Mouse (Mus musculus) macrophage (primary cell): ENCODE measurements around the gene Tm4sf19. TPM values are rescaled to one million over a fixed set of nuclear protein-coding genes. Genes with fewer than 3 reads are reported as not detected.

Experiments used
- H3K27ac ChIP-seq: fragments of 350-480 bp; formaldehyde crosslinking; 2 replicates; pipeline ENCODE4 v1.9.0; 2021
- H3K36me3 ChIP-seq: fragments of 350-480 bp; formaldehyde crosslinking; 2 replicates; pipeline ENCODE4 v1.9.0; 2021; ENCODE audit errors: inconsistent target
- H3K4me3 ChIP-seq: fragments of 350-480 bp; formaldehyde crosslinking; 2 replicates; pipeline ENCODE4 v1.9.0; 2021; ENCODE audit errors: inconsistent target
- H3K79me2 ChIP-seq: fragments of 350-480 bp; formaldehyde crosslinking; 2 replicates; pipeline ENCODE4 v1.9.0; 2021; ENCODE audit errors: inconsistent target
- WGBS: methylation state at CpG from one replicate; pipeline ENCODE4 v1.1.7; 2026; ENCODE audit warnings: inconsistent platforms; ENCODE audit not compliant: missing documents; 5-methylcytosine and 5-hydroxymethylcytosine counted together
- polyA plus RNA-seq: library from polyadenylated mRNA; stranded (reverse); fragments of 250-400 nt; gene quantifications from 3 replicates; pipeline ENCODE4 v1.2.4, GENCODE M21; 2018; ENCODE audit warnings: inconsistent platforms
- total RNA-seq, 78 experiments: library from RNA; depleted of rRNA; stranded (reverse); fragments of 250-400 nt; gene quantifications; 1 replicate in 9 of 78; 2 replicates in 24 of 78; 3 replicates in 43 of 78; 4 replicates in 2 of 78; pipeline ENCODE4 v1.2.4; 2018; ENCODE audit warnings: inconsistent platforms in 56 of 78

Gene Tm4sf19
- total RNA-seq (2018; cell fraction: chromatin; rRNA removed), result 1 to 10 TPM in 4 of 26 experiments, under 1 TPM in 4, not detected in 18; 0.53 to 2.3 (median 0.99) TPM
- 1 to 10 TPM in 18 of 26 experiments, under 1 TPM in 8; 0.56 to 2.1 (median 1.2) TPM for total RNA-seq (2018; cell fraction: cytosol; rRNA removed)
- 1 to 10 TPM in 9 of 26 experiments, under 1 TPM in 11, not detected in 6; 0.48 to 1.9 (median 0.99) TPM for total RNA-seq (2018; cell fraction: nucleus; rRNA removed)
- polyA plus RNA-seq, result 0.67 to 1.2 TPM (median 1.1 TPM) in 3 replicates

DNA sequence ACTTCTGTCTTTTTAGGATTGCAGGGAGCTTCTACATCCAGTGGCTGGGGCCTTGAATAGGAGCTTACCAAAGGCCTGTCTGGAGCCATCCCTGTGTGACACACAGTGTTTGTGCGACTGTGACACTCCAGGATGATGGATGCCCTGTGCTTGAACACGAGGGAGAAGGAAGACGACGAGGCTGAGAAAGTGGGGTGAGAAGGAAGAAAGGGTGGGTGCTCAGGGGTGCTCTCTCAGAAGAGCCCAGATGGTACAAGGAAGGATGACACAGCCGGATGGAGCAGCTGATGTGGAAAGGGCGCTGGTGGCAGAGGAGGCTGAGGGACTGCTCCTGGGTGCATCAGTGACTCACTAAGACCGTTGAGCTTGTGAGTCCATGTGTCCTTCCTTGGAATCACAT lies at the start of gene Tm4sf19:
Gene Tm4sf19 (plus strand): TSS at position 240 of the 400 bp plus-strand sequence.
- Histone ChIP-seq H3K36me3 (no peaks in the 10 kb centered on the region), H3K79me2 (no peaks in the 10 kb centered on the region), H3K27ac (peak within 1 kb of the TSS; percentile 69), H3K4me3 (no peak within 1 kb of the TSS)
- 70% methylated on average over 7 of the region's 7 CpGs for WGBS

- Histone ChIP-seq H3K4me3 (no peak overlapping the region), H3K36me3 (peaks cover 10% of the 10 kb centered on the region), H3K27ac (no peak overlapping the region), H3K79me2 (peaks cover 51% of the 10 kb centered on the region)
- 84% methylated on average over 3 of the region's 3 CpGs for WGBS
Measured at GRCm38 (mm10) chr16:32350776-32351175, 49.5 kb upstream of the Tm4sf19 start.

DNA sequence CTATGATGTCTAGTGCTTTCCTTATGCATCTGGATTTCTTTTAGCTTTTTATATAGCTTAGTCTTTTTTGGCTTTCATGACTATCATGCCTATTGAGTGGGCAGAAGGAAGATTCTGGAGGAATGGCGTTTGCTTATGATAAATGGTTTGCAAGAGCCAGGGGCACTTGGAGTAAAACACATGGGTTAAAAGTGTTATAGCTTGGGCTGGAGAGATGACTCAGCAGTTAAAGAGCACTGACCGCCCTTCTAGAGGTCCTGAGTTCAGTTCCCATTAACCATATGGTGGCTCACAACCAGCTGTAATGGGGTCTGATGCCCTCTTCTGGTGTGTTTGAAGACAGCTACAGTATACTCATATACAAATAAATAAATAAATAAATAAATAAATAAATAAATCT lies 36.8 kb upstream of the Tm4sf19 start:
- Histone ChIP-seq H3K27ac (no peak overlapping the region), H3K36me3 (no peaks in the 10 kb centered on the region), H3K79me2 (no peaks in the 10 kb centered on the region), H3K4me3 (no peak overlapping the region)
- WGBS, result 88% methylated on average over 2 of the region's 2 CpGs

GRCm38 (mm10) chr16:32371351-32371750 lies 29.0 kb upstream of the Tm4sf19 start:
- Histone ChIP-seq H3K4me3 (no peak overlapping the region), H3K27ac (no peak overlapping the region), H3K79me2 (no peaks in the 10 kb centered on the region), H3K36me3 (peaks cover 4% of the 10 kb centered on the region; the same call in 1 of the 2 replicates)
- WGBS, result 82% methylated on average over 4 of the region's 4 CpGs

DNA sequence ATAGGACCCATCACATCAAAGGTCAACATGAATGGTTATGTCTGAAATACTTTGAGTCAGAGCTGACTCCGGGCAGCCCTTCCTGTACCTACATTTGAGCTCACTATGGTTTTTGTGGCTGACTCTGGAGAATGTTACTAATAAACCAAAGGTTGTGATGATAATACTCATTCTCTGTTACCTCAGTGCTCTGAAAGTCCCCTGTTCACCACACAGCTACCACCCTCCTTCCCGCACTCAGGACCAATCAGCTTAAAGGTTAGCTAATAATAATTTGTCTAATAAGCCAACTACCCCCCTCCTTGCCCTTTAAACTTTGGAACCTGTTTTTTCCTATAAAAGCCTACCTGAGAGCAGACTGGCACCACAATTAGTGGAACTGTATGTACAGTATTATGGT lies 20.7 kb upstream of the Tm4sf19 start:
- Histone ChIP-seq H3K4me3 (no peak overlapping the region), H3K27ac (no peak overlapping the region), H3K36me3 (peaks cover 37% of the 10 kb centered on the region), H3K79me2 (no peaks in the 10 kb centered on the region)
- WGBS, result 100% methylated on average over 1 of the region's 2 CpGs

GRCm38 (mm10) chr16:32382901-32383300 lies 17.4 kb upstream of the Tm4sf19 start:
- H3K36me3 ChIP-seq, result peaks cover 29% of the 10 kb centered on the region; the same call in 1 of the 2 replicates

DNA sequence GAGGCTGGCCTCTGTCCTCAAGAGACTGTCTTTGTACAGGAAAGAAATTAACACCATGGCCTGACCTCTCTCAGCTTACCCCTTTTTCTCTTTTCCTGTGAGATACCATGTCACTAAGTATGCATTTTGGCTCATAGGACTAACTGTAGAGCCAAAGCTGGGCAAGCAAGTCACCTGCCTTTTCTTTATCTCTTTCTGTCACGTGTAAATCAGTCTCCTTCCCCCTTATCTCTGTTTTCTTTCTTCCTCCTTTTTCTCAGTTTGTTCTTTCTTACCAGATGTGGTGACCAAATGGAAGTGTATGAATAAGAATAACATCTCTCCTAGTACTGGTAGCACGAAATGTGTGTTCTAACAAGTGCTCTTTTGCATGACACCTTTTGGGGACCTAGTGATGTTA lies 15.4 kb upstream of the Tm4sf19 start:
- peaks cover 21% of the 10 kb centered on the region; the same call in 1 of the 2 replicates for H3K36me3 ChIP-seq
- no peak overlapping the region for H3K27ac ChIP-seq
- no peaks in the 10 kb centered on the region for H3K79me2 ChIP-seq
- WGBS, result 83% methylated on average over 2 of the region's 2 CpGs
- H3K4me3 ChIP-seq, result no peak overlapping the region

More at GRCm38 (mm10) chr16:32382901-32383300, 17.4 kb upstream of the Tm4sf19 start:
- H3K79me2 ChIP-seq, result no peaks in the 10 kb centered on the region
- no peak overlapping the region for H3K4me3 ChIP-seq
- H3K27ac ChIP-seq, result no peak overlapping the region

DNA sequence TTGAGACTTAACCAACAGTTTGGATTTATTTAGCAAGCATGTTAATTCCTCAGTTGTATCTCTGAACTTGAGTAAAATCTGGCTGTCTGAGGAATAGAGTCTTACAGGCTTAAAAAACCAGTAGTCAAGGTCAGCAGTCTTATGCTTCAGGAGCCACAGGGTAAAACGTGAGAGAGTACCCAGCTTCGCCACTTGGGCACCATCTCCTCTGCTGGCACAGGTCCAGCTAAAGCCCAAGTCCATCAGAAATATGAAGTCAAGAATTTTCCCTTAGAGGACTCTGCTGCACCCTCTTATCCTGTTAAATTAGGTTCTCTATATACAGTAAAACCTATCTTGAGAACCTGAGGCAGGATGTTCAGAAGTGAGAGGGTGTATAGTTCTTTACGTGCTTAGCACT lies 13.5 kb upstream of the Tm4sf19 start:
- WGBS, result 87% methylated on average over 3 of the region's 3 CpGs
- no peak overlapping the region for H3K27ac ChIP-seq
- H3K36me3 ChIP-seq, result peaks cover 9% of the 10 kb centered on the region; the same call in 1 of the 2 replicates
- H3K4me3 ChIP-seq, result no peak overlapping the region
- H3K79me2 ChIP-seq, result no peaks in the 10 kb centered on the region

DNA sequence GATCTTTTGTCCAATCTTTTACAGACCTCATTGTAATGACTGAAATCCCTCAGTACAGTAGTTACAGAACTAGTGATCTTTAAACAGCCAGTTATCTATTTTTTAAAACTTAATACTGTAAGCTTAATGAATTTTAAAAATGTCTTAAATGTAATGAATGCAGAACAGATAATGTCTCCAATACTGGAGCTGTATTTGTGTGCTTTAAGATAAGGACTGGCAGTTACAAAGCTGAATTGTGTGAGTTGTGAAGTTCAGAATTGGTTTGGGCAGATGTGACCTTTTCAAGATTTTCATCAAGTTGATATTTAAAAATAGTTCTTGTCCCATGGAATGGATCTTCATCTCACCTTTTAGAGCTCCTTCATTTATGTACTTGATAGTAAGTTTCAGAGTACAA lies 11.3 kb upstream of the Tm4sf19 start:
- no peak overlapping the region for H3K4me3 ChIP-seq
- no peak overlapping the region for H3K27ac ChIP-seq
- no peaks in the 10 kb centered on the region for H3K79me2 ChIP-seq
- H3K36me3 ChIP-seq, result peaks cover 8% of the 10 kb centered on the region; the same call in 1 of the 2 replicates

GRCm38 (mm10) chr16:32389841-32390240 lies 10.5 kb upstream of the Tm4sf19 start:
- H3K36me3 ChIP-seq, result peaks cover 5% of the 10 kb centered on the region; the same call in 1 of the 2 replicates
- WGBS, result 95% methylated on average over 3 of the region's 3 CpGs
- H3K79me2 ChIP-seq, result no peaks in the 10 kb centered on the region
- no peak overlapping the region for H3K4me3 ChIP-seq
- H3K27ac ChIP-seq, result no peak overlapping the region

GRCm38 (mm10) chr16:32390882-32391281 lies 9.4 kb upstream of the Tm4sf19 start:
- no peaks in the 10 kb centered on the region for H3K79me2 ChIP-seq
- no peak overlapping the region for H3K27ac ChIP-seq
- no peaks in the 10 kb centered on the region for H3K36me3 ChIP-seq
- no peak overlapping the region for H3K4me3 ChIP-seq
- WGBS, result 47% methylated on average over 3 of the region's 3 CpGs

DNA sequence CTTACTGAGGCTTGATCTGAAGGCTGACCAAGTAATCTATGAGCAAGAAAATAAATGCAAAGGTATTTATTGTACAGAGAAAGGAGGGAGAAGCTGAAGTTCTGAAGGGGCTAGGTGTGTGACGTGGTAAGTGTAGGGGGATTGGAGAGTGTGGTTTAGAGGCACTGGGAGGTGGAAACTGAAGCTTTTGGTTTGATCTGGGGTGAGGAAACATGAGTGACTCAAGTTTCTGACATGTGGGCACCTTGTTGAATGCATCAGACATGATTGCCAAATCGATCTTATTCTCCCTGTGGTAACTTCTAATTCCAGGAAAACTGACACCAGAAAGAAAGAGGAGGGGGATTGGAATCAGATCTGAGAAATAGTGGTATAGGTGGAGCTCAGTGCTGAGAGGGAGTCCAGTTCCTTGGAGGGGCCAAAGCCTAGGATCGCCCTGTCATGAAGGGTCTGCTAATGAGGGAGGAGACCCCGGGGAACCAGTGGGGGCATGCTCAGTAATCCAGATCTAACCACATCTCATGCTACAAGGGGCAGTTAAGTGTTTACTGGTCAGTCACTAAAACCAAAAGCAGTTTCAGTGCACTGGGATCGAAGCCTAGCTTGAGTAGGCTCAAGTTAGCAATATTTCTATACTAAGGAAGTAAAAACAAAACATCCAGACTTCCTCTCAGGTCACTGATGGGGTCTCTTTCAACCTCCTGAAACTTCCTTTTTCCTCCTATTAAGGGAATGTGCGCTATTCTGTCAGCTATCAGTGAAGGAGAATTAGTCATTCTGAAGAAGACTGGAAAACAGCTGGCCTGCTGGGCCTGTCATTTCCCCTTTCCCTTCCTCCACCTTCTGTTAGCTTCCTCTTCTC lies 4.4 kb upstream of the Tm4sf19 start:
- H3K27ac ChIP-seq, result peak overlapping the region; percentile 84
- no peak overlapping the region for H3K4me3 ChIP-seq
- no peaks in the 10 kb centered on the region for H3K79me2 ChIP-seq
- WGBS, result 39% methylated on average over 5 of the region's 6 CpGs
- H3K36me3 ChIP-seq, result no peaks in the 10 kb centered on the region

GRCm38 (mm10) chr16:32396541-32396835 lies 3.8 kb upstream of the Tm4sf19 start:
- H3K27ac ChIP-seq, result peak overlapping the region; percentile 84
- 78% methylated on average over 3 of the region's 3 CpGs for WGBS
- H3K79me2 ChIP-seq, result no peaks in the 10 kb centered on the region
- H3K4me3 ChIP-seq, result no peak overlapping the region
- no peaks in the 10 kb centered on the region for H3K36me3 ChIP-seq

GRCm38 (mm10) chr16:32398206-32398605 lies 2.1 kb upstream of the Tm4sf19 start:
- H3K79me2 ChIP-seq, result no peaks in the 10 kb centered on the region
- H3K36me3 ChIP-seq, result no peaks in the 10 kb centered on the region
- H3K27ac ChIP-seq, result no peak overlapping the region
- no peak overlapping the region for H3K4me3 ChIP-seq
- WGBS, result 81% methylated on average over 3 of the region's 3 CpGs

- Histone ChIP-seq H3K36me3 (no peaks in the 10 kb centered on the region), H3K27ac (peak overlapping the region; percentile 69), H3K79me2 (no peaks in the 10 kb centered on the region), H3K4me3 (no peak overlapping the region)
- WGBS, result 29% methylated on average over 9 of the region's 9 CpGs
Measured at GRCm38 (mm10) chr16:32401335-32401965, 1.1 kb downstream of the Tm4sf19 start.
